Mouse (Mus musculus) brain, embryonic 14.5 days (tissue): ENCODE data around the gene Iqcg.

ENCODE experiments used
- CTCF ChIP-seq: fragments of 200-500 bp; IDR thresholded peaks from 2 replicates; pipeline ENCODE4 v1.5.1; 2012; ENCODE audit warnings: inconsistent platforms, mild to moderate bottlenecking, moderate library complexity, borderline replicate concordance; ENCODE audit not compliant: insufficient read depth, insufficient read length; ENCODE audit errors: extremely low read depth
- POLR2A ChIP-seq: fragments of 200-500 bp; IDR thresholded peaks from 2 replicates; pipeline ENCODE4 v1.6.1; 2012; ENCODE audit warnings: mild to moderate bottlenecking, inconsistent platforms, borderline replicate concordance; ENCODE audit not compliant: poor library complexity, insufficient read depth, insufficient read length, severe bottlenecking; ENCODE audit errors: extremely low read depth

DNA sequence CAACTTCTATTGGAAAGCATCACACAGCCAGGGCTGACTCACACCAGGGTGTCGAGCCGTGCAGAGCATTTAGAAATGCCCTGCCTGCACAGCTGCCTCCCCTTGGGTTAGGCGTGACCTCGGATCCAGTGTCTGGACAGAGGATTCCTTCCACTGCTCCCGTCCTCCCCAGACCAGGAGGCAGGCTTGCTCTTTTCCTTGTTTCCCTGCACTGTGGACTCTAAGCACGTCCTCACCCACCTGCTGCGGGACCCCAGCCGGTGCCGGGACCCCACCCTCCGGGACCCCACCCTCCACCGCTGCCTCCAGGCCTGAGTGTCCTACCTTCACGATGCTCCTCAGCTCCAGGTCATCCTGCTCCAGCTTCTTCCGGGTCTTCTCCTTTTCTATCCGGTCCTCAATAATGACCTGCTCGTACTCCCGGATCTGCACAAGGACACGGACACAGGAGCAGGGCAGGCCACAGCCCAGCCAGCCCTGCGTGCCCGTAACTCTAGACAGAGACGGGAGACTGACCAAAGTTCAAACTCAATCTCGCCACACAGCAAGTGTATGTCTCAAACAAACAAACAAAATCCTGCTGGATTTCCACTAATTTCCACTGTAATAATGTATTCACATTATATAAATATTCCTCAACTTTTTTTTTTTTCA is 36.8 kb downstream of the Iqcg start:
- TF ChIP-seq POLR2A (no peak), CTCF (no peak)
